Mouse (Mus musculus) kidney, postnatal 14 days (tissue): ENCODE measurements around the gene Cd248.

ENCODE experiments used
- DNase-seq: peaks from one replicate; pipeline ENCODE4 v3.0.0; 2022; ENCODE audit warnings: mixed read lengths

The Cd248 gene

DNA sequence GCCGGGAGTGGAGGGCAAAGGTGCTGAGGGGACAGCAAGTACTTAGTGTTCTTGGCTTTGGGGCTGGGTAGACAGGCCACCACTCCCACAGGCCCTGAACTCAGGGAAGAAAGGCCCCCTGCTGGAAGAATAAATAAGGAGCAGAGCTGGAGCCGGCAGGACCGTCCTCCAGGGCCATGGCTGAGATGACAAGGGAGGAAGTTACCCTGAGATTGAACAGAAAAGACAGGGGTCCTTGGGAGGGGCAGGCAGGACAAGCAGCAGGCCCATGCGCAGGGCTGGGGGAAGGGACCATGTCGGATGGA, 40.3 kb downstream of the Cd248 start:
- peak; percentile 74 for DNase-seq

- peak; percentile 71 for DNase-seq
These were observed 40.8 kb downstream of the Cd248 start for GRCm38 (mm10) chr19:5108702-5109101.

- DNase-seq, result no peak
These were observed 42.0 kb downstream of the Cd248 start for GRCm38 (mm10) chr19:5109659-5110453.

DNA sequence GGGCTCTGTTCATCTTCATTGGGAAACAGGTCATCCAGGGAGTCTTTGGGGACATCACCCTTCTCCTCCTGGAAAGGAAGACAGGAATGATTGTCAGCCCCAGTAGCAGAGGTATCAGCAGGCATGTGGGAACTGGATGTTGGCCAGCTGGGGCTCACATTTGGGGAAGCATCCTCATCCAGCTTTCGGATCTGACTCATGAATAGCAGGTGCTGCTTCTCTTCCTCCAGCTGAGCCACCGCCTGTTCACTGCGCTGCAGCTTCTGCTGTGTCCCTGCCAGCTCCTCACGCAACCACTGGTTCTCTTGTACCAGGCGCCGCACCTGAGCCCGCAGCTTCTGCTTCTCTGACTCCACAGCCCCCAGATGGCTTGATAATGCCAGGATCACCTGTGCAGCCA, 45.9 kb downstream of the Cd248 start:
- DNase-seq, result no peak

- DNase-seq, result peak; percentile 94
These were observed 49.9 kb downstream of the Cd248 start for GRCm38 (mm10) chr19:5117494-5118383.

- no peak for DNase-seq
These were observed 50.5 kb downstream of the Cd248 start, which contains the start of gene Klc2 for GRCm38 (mm10) chr19:5118384-5118698. Klc2 (minus strand) TSS chr19:5118560.
